Mouse (Mus musculus) forebrain, embryonic 10.5 days (tissue): ENCODE measurements around the gene Ubxn2a. TPM values are rescaled to one million over a fixed set of nuclear protein-coding genes. Genes with fewer than 3 reads are reported as not detected.
A peak's percentile ranks its signal among the peaks of the same experiment; 100 is the strongest.

Experiments used
- DNase-seq: peaks from one replicate; pipeline ENCODE4 v3.0.0-alpha.2; 2017; ENCODE audit warnings: low spot score; ENCODE audit errors: extremely low spot score
- H3K27ac ChIP-seq: fragments of 300-500 bp; sonication (generic); 2 replicates; pipeline ENCODE4 v1.5.1; 2016; ENCODE audit warnings: mild to moderate bottlenecking
- H3K27me3 ChIP-seq: fragments of 300-500 bp; sonication (generic); 2 replicates; pipeline ENCODE4 v1.6.1; 2016; ENCODE audit warnings: mild to moderate bottlenecking; ENCODE audit not compliant: poor library complexity, severe bottlenecking
- H3K36me3 ChIP-seq: fragments of 300-500 bp; sonication (generic); replicated peaks from 2 replicates; pipeline ENCODE4 v1.6.1; 2016; ENCODE audit warnings: mild to moderate bottlenecking, moderate library complexity
- H3K4me1 ChIP-seq: fragments of 300-500 bp; sonication (generic); 2 replicates; pipeline ENCODE4 v1.6.1; 2016
- H3K4me3 ChIP-seq: fragments of 300-500 bp; sonication (generic); 2 replicates; pipeline ENCODE4 v1.5.1; 2016; ENCODE audit warnings: mild to moderate bottlenecking, moderate library complexity
- H3K9me3 ChIP-seq: fragments of 300-500 bp; sonication (generic); 2 replicates; pipeline ENCODE4 v1.6.1; 2016; ENCODE audit warnings: mild to moderate bottlenecking, moderate library complexity
- WGBS: fragments of 180-500 bp; shearing (Covaris S2); methylation state at CpG from one replicate; pipeline ENCODE4 v1.1.7; 2016; 5-methylcytosine and 5-hydroxymethylcytosine counted together
- polyA plus RNA-seq: library from polyadenylated mRNA; unstranded; fragments of >200 nt; fragmentation: Nextera tagmentation; extraction: Ambion mirVana; gene quantifications from 2 replicates; pipeline ENCODE4 v1.2.1, GENCODE M21; 2016

Gene Ubxn2a
- polyA plus RNA-seq, 1 experiment from 2014 or later: 22.1 TPM

DNA sequence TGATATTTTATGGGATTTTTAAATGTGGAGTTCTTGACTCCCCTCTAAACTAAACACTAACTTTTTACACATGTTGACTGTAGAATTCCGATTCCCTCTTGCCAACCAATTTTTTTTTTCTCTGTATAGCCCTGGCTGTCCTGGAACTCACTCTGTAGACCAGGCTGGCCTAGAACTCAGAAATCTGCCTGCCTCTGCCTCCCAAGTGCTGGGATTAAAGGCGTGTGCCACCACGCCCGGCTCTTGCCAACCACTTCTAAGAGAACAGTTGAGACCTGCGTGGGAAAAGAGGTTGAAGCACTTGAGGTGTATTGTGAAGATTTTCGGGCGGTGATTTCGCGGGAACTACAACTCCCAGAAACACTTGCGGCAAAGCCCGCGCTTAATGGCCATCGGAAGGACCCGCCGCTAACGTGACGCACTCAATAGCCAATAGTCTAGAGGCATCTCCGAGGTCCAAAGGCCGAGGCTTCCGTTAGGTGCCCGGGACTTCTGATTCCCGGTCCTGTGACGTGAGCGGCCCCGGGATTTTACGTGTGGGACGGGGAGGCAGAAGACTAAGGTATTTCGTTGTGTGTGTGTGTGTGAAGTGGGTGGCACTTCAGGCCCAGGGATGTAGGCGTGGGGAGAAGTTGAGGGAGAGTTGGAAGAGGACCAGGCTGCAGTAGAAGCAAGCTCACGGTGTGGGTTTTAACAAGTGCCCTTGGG, 64.5 kb downstream of the Ubxn2a start, which contains the start of gene Wdcp:
Gene Wdcp, plus strand, starts transcription at position 414 of the 708 bp plus-strand sequence.
- Histone ChIP-seq H3K9me3 (no peaks in the 10 kb centered on the region), H3K36me3 (peaks cover 6% of the 10 kb centered on the region), H3K4me1 (peaks cover 32% of the 10 kb centered on the region), H3K27me3 (peaks cover 34% of the 10 kb centered on the region), H3K4me3 (peak within 1 kb of the TSS; percentile 89), H3K27ac (peak within 1 kb of the TSS; percentile 86)
- under 1% methylated on average over 30 of the region's 30 CpGs for WGBS
- DNase-seq: peak; percentile 90

DNA sequence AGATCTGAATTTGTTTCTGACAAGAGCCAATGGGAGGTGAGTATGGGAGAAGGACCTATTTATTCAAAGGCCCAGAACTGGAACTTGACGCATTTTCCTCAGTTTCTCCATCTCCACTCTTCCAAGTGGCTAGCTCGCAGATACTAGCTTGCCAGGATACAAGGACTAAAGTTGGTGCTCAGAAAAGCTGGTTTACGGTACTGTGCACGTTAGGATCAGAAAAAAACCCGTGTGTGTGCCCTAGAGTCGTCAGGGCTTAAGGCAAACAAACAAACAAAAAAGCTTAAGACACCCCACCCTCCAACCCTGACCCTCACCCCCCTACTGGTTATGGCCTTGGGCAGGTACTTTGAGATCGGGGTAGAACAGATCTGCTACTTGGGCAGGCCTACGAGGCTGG, 65.0 kb downstream of the Ubxn2a start:
- peaks cover 6% of the 10 kb centered on the region for H3K36me3 ChIP-seq
- H3K4me3 ChIP-seq: no peak overlapping the region
- H3K9me3 ChIP-seq: no peaks in the 10 kb centered on the region
- peaks cover 32% of the 10 kb centered on the region for H3K4me1 ChIP-seq
- DNase-seq: no peak
- H3K27ac ChIP-seq: no peak overlapping the region
- WGBS: 88% methylated on average over 8 of the region's 8 CpGs
- peaks cover 34% of the 10 kb centered on the region for H3K27me3 ChIP-seq

DNA sequence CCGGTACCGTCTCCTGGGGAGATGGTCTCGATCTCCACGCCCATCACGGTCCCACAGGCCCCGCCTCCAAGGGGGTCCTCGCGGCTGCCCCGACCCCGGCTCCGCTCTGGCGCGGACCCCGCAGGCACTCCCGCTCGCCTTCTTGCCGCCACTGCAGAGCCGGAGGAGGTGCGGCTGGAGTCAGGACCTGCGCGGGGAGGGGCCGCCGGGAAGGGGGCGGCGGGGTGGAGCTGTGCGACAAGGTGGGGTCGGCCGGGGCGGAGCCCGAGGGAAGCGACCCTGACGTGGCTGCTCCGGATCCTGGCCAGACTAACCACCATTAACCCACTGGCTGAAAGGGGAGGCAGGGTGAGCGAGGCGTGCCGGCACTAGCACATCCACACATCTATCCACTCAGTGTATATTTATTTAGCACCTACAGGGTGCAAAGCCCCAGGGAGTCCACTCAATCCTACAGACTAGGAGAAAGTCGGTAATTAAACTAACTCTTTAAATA, 66.1 kb downstream of the Ubxn2a start, which contains the start of gene Fkbp1b:
Gene Fkbp1b, minus strand, starts transcription at position 200 of the 496 bp plus-strand sequence.
- Histone ChIP-seq H3K4me1 (peaks cover 32% of the 10 kb centered on the region), H3K27me3 (peaks cover 34% of the 10 kb centered on the region), H3K4me3 (peak within 1 kb of the TSS; percentile 89), H3K36me3 (peaks cover 2% of the 10 kb centered on the region; the same call in 1 of the 2 replicates), H3K27ac (peak within 1 kb of the TSS; percentile 84), H3K9me3 (no peaks in the 10 kb centered on the region)
- under 1% methylated on average over 37 of the region's 37 CpGs for WGBS
- DNase-seq: peak; percentile 74

DNA sequence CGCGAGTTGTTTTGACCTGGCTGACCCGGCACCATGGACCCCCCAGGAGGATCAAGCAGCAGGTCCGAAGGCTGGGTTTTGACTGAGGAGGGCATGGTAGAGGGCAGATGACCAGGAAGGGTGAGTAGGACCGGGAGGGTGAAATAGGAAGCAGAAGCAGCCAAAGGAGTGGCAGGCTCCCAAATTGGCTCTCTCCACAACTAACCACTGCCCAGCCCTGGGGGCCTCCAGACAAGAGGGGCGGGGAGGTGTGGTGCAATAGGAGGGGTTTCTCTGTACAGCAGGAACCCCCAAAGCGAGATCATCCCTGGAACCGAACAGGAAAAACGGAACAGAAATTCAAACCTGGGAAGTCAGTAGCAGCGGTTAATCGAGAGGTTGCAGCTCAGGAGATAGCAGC, 66.8 kb downstream of the Ubxn2a start:
- no peaks in the 10 kb centered on the region for H3K36me3 ChIP-seq
- DNase-seq: peak; percentile 22
- WGBS: 2% methylated on average over 11 of the region's 11 CpGs
- peaks cover 32% of the 10 kb centered on the region for H3K4me1 ChIP-seq
- peak overlapping the region; percentile 89 for H3K4me3 ChIP-seq
- H3K27me3 ChIP-seq: peaks cover 34% of the 10 kb centered on the region
- no peaks in the 10 kb centered on the region for H3K9me3 ChIP-seq
- H3K27ac ChIP-seq: peak overlapping the region; percentile 84

DNA sequence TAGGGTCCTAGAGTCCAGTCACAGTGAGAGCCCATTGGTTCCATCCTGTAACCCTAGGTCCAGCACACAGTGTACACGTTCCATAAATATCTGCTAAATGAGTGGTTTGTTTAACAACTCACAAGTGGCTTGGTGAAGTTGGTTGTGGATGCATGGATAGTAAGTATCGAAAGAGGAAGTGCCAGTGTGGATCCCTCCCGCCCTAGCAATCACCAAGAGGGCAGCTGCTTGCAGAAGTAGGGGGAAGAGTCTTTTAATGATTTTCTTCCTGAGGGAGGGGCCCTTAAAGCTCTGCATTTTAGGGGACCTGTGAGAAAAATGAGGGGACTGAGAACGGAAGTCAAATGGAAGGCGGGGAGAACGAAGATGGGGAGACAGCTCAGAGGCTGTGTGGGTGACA, 67.5 kb downstream of the Ubxn2a start:
- Histone ChIP-seq H3K9me3 (no peaks in the 10 kb centered on the region), H3K36me3 (no peaks in the 10 kb centered on the region), H3K4me1 (peaks cover 32% of the 10 kb centered on the region), H3K27ac (no peak overlapping the region), H3K4me3 (0 out of 2 replicates have a peak overlapping the region, but pooled peaks have one; percentile 89), H3K27me3 (peaks cover 34% of the 10 kb centered on the region)
- no peak for DNase-seq
- WGBS: 60% methylated on average over 6 of the region's 6 CpGs

DNA sequence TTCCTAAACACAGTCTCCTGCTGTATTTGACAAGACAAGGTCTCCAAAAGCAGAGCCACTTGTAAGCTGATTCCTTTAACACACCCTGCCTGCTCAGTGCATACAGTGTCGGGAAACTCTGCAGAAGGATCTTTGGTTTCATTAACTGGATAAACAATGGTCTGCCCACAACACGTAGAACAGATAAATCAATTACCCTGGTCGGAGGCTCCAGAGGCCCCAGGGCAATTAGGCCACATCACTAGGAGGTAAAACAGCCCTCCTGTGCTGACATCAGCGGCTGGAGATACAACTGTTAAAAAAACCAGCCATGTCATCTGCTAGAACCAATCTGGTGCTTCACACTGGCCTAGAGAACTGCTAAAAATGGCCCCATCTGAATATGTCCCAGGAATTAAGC, 70.5 kb downstream of the Ubxn2a start:
- DNase-seq: no peak
- WGBS: 55% methylated on average over 4 of the region's 4 CpGs
- peaks cover 18% of the 10 kb centered on the region for H3K4me1 ChIP-seq

More for the DNA sequence above, 70.5 kb downstream of the Ubxn2a start:
- Histone ChIP-seq H3K27ac (no peak overlapping the region), H3K4me3 (no peak overlapping the region), H3K9me3 (no peaks in the 10 kb centered on the region), H3K36me3 (peaks cover 5% of the 10 kb centered on the region), H3K27me3 (peaks cover 24% of the 10 kb centered on the region)

Other genes with a start within 250 kb of the Ubxn2a start
- gene Fam228a, start 169.3 kb downstream of the Ubxn2a start, polyA plus RNA-seq: 0.23 and 0.35 TPM in 2 replicates
- gene Pfn4, start 138.7 kb downstream of the Ubxn2a start, polyA plus RNA-seq: 2.0 and 3.2 TPM in 2 replicates
- gene Fam228b, start 138.4 kb downstream of the Ubxn2a start, polyA plus RNA-seq: 2.1 and 2.9 TPM in 2 replicates
- gene Sf3b6, start 90.2 kb downstream of the Ubxn2a start, polyA plus RNA-seq: 331 and 332 TPM in 2 replicates
- 4.3 and 6.2 TPM in 2 replicates for gene Fkbp1b, start 66.1 kb downstream of the Ubxn2a start, polyA plus RNA-seq
- gene Wdcp, start 64.4 kb downstream of the Ubxn2a start, polyA plus RNA-seq: 28.6 and 29.3 TPM in 2 replicates
- gene Mfsd2b, start 33.3 kb downstream of the Ubxn2a start, polyA plus RNA-seq: 3.7 and 4.8 TPM in 2 replicates
- gene Atad2b, start 9.6 kb upstream of the Ubxn2a start, polyA plus RNA-seq: 11.3 and 12.7 TPM in 2 replicates